Mouse (Mus musculus) heart, adult 9 months (tissue): ENCODE data around the gene Ank2.

Experiments
- DNase-seq, 2 experiments: peaks; one replicate each; pipeline ENCODE4 v3.0.0; 2022; ENCODE audit warnings: low spot score in 2 of 2

Gene Ank2

DNA sequence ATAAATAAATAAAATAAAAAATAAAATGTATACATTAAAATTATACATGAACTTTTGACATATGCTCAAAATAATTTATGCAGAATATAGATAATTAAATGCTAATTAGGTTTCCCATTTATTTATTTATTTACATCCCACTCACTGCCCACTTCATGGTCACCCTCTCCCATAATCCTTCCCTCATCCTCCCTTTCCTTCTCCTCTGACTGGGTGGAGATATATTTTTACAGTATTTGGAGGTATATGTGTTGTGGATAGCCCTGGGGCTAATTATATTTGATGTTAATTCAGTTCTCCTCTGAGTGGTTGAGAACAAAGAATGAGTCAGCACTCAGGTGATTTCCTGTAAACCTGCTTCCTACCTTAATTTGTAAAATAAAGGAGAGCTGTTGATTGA, 582.8 kb downstream of the Ank2 start:
- DNase-seq, result no peak

- no peak for DNase-seq
Measured at GRCm38 (mm10) chr3:126903543-126903942, 595.6 kb downstream of the Ank2 start.

GRCm38 (mm10) chr3:126886644-126887043, 612.5 kb downstream of the Ank2 start:
- DNase-seq, result no peak

- no peak for DNase-seq
Measured at GRCm38 (mm10) chr3:126886090-126886489, 613.1 kb downstream of the Ank2 start.

DNA sequence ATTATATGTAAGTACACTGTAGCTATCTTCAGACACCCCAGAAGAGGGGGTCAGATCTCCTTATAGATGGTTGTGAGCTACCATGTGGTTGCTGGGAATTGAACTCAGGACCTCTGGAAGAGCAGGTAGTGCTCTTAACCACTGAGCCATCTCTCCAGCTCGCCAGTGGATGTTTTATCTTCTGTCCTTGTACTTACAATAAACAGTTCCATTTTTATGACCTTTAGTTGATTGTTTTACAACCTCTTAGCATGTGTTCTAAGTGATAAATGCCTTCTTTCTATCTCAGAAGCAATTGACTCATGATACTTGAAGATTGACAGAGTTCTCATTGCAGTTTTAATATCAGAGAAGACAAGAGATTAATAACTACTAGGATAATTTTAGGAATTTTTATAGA, 620.9 kb downstream of the Ank2 start:
- DNase-seq, result no peak
